Mouse (Mus musculus) embryo, embryonic 10 days (tissue): ENCODE data around the gene Prss46.

Experiments used
- DNase-seq: peaks from one replicate; pipeline ENCODE4 v3.0.0-alpha.2; 2015; ENCODE audit warnings: low spot score

The Prss46 gene

GRCm38 (mm10) chr9:110896595-110896994 lies 52.3 kb downstream of the Prss46 start:
- DNase-seq = peak; percentile 71

GRCm38 (mm10) chr9:110899451-110900008 lies 55.2 kb downstream of the Prss46 start:
- DNase-seq = no peak

- no peak for DNase-seq
Measured at GRCm38 (mm10) chr9:110901204-110901603, 56.9 kb downstream of the Prss46 start.

- DNase-seq = no peak
Measured at GRCm38 (mm10) chr9:110902271-110902670, 58.0 kb downstream of the Prss46 start.
